Mouse (Mus musculus) urinary bladder, adult 18-20 months (tissue): ENCODE results near the gene Btbd7.

ENCODE experiments used
- DNase-seq, 2 experiments: peaks; one replicate each; pipeline ENCODE4 v3.0.0; 2022; ENCODE audit warnings: low spot score in 2 of 2, mixed read lengths in 2 of 2

Gene Btbd7

GRCm38 (mm10) chr12:102782841-102783240 lies 95.4 kb downstream of the Btbd7 start:
- DNase-seq, result no peak

GRCm38 (mm10) chr12:102779452-102779851 lies 98.8 kb downstream of the Btbd7 start:
- no peak for DNase-seq

GRCm38 (mm10) chr12:102778151-102778550 lies 100.1 kb downstream of the Btbd7 start:
- no peak for DNase-seq

- no peak for DNase-seq
Observed at GRCm38 (mm10) chr12:102776035-102776434, 102.2 kb downstream of the Btbd7 start.

GRCm38 (mm10) chr12:102772676-102773075 lies 105.6 kb downstream of the Btbd7 start:
- no peak for DNase-seq

- no peak for DNase-seq
Observed at GRCm38 (mm10) chr12:102771601-102772000, 106.7 kb downstream of the Btbd7 start.

DNA sequence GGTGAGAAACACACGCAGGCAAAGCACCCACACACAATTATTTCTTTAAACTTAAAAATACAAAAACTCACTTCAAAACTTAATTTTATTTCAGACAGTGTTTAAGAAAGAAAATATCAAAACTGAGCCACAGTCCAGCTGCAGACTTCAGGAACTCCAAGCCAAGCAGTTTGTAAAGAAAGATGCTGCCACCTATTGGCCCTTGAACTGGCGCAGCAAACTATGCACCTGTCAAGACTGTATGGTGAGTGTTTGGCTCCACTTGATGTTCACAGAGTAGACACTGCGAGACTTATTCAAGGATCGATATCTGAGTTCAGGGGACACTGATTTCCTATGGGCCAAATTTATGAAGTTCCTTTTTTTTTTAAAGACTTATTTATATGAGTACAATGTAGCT lies 109.3 kb downstream of the Btbd7 start:
- DNase-seq, result no peak

DNA sequence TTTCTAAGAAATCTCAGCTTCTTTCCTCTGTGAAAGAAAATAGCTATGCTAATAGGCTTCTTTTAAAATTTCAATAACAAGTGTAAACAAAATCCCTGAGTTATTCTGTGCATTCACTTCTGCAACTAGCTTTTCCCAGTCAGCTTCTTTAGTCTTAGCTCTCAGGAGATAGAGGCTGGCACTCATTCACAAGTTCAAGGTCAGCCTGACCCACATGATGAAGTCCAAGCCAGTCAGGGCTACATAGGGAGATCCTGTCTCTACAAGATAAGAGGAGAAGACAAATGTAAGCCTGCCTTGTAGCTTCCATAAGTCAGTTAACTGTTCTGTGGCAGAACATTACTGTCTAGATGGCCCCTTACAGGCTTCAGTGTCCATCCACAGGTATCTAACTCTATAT lies 114.6 kb downstream of the Btbd7 start:
- no peak for DNase-seq

- no peak for DNase-seq
Observed at GRCm38 (mm10) chr12:102761668-102762067, 116.6 kb downstream of the Btbd7 start.

DNA sequence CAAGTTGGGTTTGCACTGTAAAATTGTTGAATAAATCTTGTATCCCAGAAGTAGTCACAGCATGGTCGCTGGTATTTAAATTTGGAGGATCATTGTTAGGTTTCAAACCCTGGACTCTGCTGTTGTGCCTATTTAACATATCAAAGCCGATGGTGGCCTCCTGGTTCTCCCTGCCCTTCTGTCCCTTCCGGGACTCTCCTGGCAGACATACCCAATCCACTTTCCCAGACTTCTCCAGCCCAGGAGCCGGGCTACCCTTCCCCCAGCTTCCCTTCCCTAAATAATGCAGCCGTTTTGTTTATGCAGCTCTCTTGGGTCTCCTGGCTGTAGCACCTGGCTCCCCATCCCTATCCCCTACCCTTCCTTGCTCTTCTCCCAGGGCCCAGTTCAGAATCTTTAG lies 119.3 kb downstream of the Btbd7 start:
- DNase-seq, result peak in 1 of 2 experiments; percentile 8

DNA sequence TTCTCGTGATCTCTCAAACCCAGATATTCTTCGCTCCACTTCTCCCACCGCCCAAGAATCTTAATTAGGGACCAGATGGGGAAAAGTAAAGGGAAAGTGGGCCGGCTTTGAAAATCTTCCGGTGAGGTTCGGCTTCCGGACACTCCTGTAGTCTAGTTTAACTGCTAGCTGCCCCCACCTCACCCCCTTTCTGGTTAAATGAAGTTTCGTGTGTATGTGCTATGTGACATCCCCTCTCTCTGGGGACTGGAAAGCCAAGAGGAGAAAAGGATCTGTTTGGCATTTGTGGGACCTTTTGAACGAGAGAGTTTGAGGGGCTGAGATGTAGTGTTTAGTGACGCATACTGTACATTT lies 119.9 kb downstream of the Btbd7 start, which contains the start of gene Gm20604:
Gm20604 (minus strand) TSS at position 270 of the 354 bp plus-strand sequence.
- no peak for DNase-seq

- DNase-seq, result peak; percentile 95 to 96
Observed at GRCm38 (mm10) chr12:102757689-102758402, 120.4 kb downstream of the Btbd7 start, which contains the start of the genes Gm28051, Gon7 and Ubr7. Gm28051 (minus strand) TSS chr12:102757765. Gon7 (minus strand) TSS chr12:102757803. Ubr7 (plus strand) TSS chr12:102757967.

GRCm38 (mm10) chr12:102757055-102757688 lies 121.1 kb downstream of the Btbd7 start:
- DNase-seq, result no peak

DNA sequence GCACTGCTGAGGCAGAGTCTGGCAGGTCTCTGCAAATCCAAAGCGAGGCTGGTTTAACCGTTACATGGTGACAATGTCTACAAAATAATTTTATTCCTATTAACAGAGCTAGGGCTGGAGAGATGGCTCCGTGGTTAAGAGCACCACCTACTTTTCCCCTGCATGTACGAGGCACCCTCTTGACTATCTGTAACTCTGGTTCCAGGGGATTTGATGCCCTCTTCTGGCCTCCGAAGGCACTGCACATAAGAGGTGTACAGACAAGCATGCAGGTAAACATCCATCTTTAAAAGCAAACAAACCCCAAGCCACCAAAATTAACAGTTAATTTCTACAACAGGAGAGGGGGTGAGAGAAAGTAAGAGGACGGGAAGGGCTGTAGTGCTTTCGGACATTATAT lies 122.0 kb downstream of the Btbd7 start:
- no peak for DNase-seq

GRCm38 (mm10) chr12:102748256-102748655 lies 130.0 kb downstream of the Btbd7 start:
- no peak for DNase-seq

GRCm38 (mm10) chr12:102744839-102745238 lies 133.4 kb downstream of the Btbd7 start:
- no peak for DNase-seq

GRCm38 (mm10) chr12:102743589-102744574 lies 134.4 kb downstream of the Btbd7 start, which contains the start of the genes Moap1 and Tmem251:
Moap1 (minus strand) TSS chr12:102743661.
Tmem251 (plus strand) TSS chr12:102743762.
- peak; percentile 79 to 86 for DNase-seq

- no peak for DNase-seq
Observed at GRCm38 (mm10) chr12:102743036-102743588, 135.2 kb downstream of the Btbd7 start.

DNA sequence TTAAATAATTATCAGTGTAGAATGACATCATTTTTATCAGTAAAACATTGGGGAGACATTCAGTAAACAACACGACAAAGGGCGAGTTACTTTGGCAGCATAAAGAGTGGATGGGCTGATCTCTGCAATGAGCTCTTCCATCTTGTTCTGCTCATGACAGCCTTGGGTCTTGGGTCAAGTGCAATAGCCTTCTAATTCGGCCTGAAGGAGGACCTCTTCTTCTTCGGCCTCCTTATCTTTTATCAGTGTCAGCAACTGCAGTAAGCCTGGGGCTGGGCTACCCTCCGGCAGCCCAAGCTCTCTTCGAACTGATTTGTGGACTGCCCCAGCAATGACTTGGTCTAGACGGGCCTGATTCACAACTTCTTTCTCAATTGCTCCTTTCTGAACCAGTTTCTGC lies 136.2 kb downstream of the Btbd7 start:
- no peak for DNase-seq

DNA sequence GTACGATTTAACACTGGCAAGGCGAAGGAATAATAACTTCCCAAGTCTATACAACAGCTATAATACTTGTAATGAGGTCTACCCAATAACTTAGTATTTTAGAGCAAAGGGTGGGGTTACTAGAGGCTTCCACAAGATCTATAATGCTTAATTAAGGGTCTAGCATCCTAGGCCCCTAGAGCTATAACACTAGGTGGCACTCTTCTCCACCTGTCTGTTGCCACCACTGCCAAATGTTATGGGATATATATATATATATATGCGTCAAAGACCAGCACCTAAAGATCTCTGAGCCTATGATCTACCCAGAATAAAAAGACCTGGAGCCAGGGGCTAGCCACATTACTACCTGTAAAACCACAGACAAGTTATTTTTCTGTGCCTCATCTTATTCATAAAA lies 138.0 kb downstream of the Btbd7 start:
- DNase-seq, result no peak

- DNase-seq, result no peak
Observed at GRCm38 (mm10) chr12:102739096-102739495, 139.2 kb downstream of the Btbd7 start.

- DNase-seq, result no peak
Observed at GRCm38 (mm10) chr12:102733381-102733780, 144.9 kb downstream of the Btbd7 start.
